Mouse (Mus musculus): ENCODE measurements around the gene Zfp687.

- TF ChIP-seq CTCF (IDR thresholded peaks at IDR 0.05) (no peak), EP300 (IDR thresholded peaks at IDR 0.05) (no peak)
These were observed 9.6 kb downstream of the Zfp687 start for GRCm38 (mm10) chr3:95005651-95006050.
